Mouse (Mus musculus) spleen, embryonic (tissue): ENCODE data around the gene Tekt3.

Experiments
- CTCF ChIA-PET: fragments of 350-600 bp; sonication (Branson Sonifier 250); formaldehyde crosslinking; loops from one replicate; lab custom pipeline; 2022; lab: Charles Lee

Gene Tekt3

GRCm38 (mm10) chr11:63058375-63058952, 3.0 kb upstream of the Tekt3 start:
- CTCF ChIA-PET: no interaction called here

GRCm38 (mm10) chr11:63059911-63060310, 1.5 kb upstream of the Tekt3 start:
- CTCF ChIA-PET: interaction anchor here (0.6 kb wide), 1 partner anchor 8 kb away, joined by 3 read pairs; no protein-coding TSS in a partner anchor

- CTCF ChIA-PET: no interaction called here
Measured at GRCm38 (mm10) chr11:63066526-63066925, 5.1 kb downstream of the Tekt3 start.

- CTCF ChIA-PET: no interaction called here
Measured at GRCm38 (mm10) chr11:63070081-63070480, 8.6 kb downstream of the Tekt3 start.

DNA sequence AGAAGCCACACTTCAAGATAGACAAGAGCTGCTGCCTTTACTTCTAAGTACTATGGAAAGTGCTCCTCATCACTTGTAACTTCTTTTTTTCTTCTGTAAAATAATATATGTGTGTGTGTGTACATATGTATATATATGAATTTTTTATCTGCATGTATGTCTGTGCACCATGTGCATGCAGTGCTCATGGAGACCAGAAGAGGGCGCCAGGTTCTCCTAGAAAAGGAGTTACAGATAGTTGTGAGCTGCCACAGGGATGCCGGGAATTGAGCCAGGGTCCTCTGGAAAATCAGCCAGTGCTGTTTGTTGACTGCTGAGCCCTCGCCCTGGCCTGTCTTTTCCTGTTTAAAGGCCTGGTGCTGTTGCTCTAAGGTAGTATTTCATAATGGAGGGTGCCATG, 23.1 kb downstream of the Tekt3 start:
- CTCF ChIA-PET: no interaction called here

DNA sequence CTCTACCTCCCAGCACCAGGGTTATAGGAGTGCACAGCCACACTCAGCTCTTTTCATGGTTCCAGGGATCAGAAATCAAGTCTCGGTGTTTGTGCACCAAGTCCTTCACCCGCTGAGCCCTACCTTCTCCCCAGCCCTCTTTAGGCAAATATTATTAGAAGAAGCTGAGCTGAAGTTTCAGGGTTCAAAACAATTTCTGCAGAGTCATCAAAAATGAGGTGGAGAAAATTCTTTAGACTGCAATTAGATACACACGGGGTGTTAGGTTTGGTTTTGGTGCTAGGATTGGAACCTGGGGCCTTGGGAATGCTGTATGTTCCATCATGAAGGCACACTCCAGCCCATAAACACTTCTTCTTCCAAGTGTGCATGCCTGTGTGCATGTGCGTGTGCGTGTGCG, 27.2 kb downstream of the Tekt3 start:
- CTCF ChIA-PET: no interaction called here

DNA sequence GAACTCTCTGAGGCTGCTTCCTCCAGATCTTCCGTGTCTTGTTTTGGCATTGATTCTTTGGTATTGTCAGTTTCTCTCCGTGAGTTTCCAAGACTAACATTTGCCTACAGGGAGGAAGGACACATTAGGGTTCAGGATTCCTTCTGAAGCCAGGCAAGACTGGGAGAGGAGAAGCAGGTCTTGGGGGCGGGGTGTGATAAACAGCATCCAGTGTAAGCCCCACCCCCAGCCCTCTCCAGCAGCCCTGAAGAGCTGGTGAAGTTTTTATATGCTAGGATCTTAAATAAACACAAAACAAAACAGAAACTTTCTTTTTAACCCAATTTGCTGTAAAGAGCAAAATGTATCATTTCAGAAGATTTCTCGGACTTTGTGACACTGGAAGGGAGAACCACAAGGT, 28.8 kb downstream of the Tekt3 start:
- CTCF ChIA-PET: no interaction called here

GRCm38 (mm10) chr11:63090986-63091385, 29.5 kb downstream of the Tekt3 start:
- CTCF ChIA-PET: no interaction called here

DNA sequence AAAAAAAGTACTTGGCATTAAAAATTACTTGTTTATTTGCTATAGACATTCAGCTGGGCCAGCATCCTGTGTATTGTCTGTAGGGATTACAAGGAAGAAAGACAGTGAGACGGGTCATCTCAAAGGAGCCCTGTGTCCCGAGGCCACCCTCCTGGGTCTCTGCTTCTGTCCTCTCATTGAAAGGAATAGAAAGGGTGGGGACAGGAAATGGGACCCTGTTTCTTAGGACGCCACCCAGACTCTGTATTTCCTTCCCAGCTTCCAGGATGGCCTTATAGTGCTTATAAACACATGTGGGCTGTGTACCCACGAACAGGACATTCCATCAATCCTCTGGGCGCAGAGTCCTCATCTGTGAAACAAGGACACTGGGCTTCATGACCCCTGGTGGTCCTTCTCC, 30.8 kb downstream of the Tekt3 start:
- CTCF ChIA-PET: no interaction called here

- CTCF ChIA-PET: no interaction called here
Measured at GRCm38 (mm10) chr11:63093601-63094000, 32.1 kb downstream of the Tekt3 start.

DNA sequence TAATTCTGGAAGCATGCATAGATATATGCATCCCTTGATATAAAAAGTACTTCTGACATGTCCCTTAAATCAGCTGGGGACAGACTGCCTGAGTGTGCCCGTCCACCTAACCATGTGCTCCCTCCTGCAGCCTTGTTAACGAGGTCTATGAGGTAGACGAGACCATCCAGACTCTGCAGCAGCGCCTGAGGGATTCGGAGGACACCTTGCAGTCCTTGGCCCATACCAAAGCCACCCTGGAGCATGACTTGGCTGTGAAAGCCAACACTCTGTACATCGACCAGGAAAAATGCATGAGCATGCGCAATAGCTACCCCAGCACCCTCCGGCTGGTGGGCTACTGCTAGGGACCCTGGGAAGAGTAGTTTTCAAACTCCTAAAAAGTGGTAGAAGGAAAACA, 33.0 kb downstream of the Tekt3 start:
- CTCF ChIA-PET: no interaction called here

DNA sequence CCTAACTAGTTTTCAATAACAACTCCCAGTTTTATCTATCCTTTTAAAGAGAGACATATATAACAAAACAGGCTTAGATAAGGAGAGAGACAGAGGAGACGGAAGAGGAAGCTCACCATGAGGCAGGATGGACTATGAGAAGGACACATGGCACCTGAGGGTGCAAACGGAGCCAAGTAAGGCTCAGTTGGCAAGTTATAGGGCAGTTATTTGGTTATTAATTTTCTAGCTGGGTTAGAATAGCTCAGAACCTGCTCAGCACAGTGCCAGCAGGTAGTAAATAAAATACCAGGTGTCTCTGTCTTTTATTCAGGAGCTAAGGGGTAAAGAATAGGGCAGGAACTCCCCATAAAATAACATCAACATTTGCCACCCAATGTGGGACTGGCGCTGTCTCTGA, 36.6 kb downstream of the Tekt3 start:
- CTCF ChIA-PET: no interaction called here

GRCm38 (mm10) chr11:63099390-63099789, 37.9 kb downstream of the Tekt3 start:
- CTCF ChIA-PET: no interaction called here

DNA sequence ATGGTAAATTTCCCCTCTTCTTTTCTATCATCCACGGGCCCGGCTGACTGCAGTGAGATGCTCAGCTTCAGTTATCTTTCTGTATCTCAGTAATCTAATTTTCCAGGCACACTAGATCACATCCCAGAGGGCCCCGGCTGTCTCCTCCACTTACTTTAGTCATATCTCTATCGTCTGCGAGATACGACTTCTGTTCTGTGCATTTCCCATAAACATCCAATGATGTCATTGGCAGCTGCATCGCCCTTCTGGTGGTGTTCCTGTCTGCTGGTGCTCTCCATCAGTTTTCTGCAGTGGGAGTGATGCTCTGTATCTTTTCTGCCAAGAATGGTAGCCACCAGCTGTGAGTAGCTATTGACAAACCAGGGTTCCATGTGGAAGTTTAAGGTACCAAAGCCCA, 41.8 kb downstream of the Tekt3 start:
- CTCF ChIA-PET: no interaction called here

DNA sequence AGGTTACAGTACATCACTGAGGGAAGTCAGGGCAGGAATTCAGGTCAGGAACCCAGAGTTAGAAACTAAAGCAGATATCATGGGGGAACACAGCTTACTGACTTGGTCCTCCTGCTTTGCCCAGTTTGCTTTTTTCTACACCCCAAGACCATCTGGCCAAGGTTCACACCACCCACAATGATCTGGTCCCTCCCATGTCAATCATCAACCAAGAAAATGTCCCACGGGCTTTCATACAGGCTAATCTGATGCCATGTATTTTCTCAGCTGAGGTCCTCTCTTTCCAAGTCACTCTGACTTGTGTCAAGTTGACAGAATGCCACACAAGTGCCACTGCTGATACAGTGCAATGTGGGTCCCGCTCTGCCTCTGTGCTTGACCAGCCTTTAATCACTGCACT, 42.6 kb downstream of the Tekt3 start:
- CTCF ChIA-PET: no interaction called here

- CTCF ChIA-PET: no interaction called here
Measured at GRCm38 (mm10) chr11:63109230-63109775, 47.8 kb downstream of the Tekt3 start.

- CTCF ChIA-PET: no interaction called here
Measured at GRCm38 (mm10) chr11:63110329-63110728, 48.9 kb downstream of the Tekt3 start.

DNA sequence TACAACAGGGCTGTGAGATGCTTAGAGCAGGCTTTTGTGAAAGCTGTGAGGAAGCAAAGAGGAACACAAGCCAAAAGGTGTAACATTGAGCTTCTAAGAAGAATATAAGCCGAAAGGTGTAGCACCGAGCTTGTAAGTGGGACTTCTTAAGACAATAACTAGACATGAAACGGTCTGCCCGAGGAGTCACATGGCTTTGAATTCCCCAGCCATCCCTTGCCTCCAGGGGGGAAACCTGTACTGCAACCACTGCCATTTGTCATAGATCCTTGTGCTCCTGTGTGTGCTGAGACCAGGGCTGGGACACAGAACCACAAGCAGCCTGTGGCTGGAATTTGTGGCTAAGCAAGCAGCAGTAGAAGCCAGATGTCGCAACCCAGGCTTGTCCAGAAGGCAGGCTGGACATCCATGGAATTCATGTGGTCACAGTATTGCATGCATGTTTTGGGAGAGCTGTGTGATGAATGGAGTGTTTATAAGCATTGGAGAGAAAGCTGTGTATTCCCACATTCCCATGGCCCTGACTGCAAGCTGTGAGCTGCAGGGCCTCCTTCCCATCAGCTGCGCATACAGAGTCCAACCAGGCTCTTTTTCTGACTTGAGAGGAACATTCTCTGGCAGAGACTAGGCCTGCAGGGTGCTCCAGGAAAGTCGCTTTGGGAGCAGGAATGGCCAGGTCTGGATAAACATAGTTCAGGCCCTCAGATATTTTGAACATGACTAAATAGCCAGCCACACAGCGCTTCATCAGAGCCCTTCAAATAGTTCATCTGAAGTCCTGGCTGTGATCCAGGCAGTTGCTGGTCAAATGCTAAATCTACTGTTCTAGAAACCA, 53.6 kb downstream of the Tekt3 start:
- CTCF ChIA-PET: no interaction called here

GRCm38 (mm10) chr11:63116652-63117051, 55.2 kb downstream of the Tekt3 start:
- CTCF ChIA-PET: no interaction called here

GRCm38 (mm10) chr11:63117266-63117665, 55.8 kb downstream of the Tekt3 start:
- CTCF ChIA-PET: no interaction called here

- CTCF ChIA-PET: no interaction called here
Measured at GRCm38 (mm10) chr11:63119791-63120190, 58.3 kb downstream of the Tekt3 start.

DNA sequence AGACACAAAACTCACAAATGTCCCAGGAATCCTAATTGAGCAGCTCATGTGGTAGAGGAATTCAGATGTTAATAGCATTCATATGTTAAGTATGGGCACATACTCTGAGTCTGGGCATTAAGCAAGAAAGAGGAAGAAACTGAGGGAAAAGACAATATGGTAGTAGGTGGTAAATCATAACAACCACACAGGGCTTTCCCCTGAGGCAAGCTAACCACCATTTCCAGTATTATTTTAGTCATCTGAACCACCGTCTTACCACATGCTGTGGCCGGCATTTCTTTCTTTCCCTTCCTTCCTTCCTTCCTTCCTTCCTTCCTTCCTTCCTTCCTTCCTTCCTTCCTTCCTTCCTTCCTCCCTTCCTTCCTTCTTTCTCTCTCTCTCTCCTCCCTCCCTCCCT, 60.8 kb downstream of the Tekt3 start:
- CTCF ChIA-PET: no interaction called here

GRCm38 (mm10) chr11:63122776-63123350, 61.4 kb downstream of the Tekt3 start:
- CTCF ChIA-PET: no interaction called here
